Mouse (Mus musculus) midbrain, embryonic 16.5 days (tissue): Measurements from ENCODE around the gene Coasy. TPM values are rescaled to one million over a fixed set of nuclear protein-coding genes. Genes with fewer than 3 reads are reported as not detected.
A peak's percentile ranks its signal among the peaks of the same experiment; 100 is the strongest.

Source experiments
- ATAC-seq: fragments of 200-750 bp; cut with Nextera tagmentation; 2 replicates; pipeline ENCODE4 v1.8.0; 2017; ENCODE audit warnings: moderate TSS enrichment
- H3K27ac ChIP-seq: fragments of 300-500 bp; sonication (generic); 2 replicates; pipeline ENCODE4 v1.5.1; 2014; ENCODE audit warnings: mild to moderate bottlenecking, low read length, mixed read lengths
- H3K27me3 ChIP-seq: fragments of 300-500 bp; sonication (generic); 2 replicates; pipeline ENCODE4 v1.6.1; 2014; ENCODE audit warnings: low read depth, low read length, mixed read lengths; ENCODE audit not compliant: control insufficient read depth, insufficient read depth
- H3K36me3 ChIP-seq: fragments of 300-500 bp; sonication (generic); 2 replicates; pipeline ENCODE4 v1.6.1; 2014; ENCODE audit warnings: mild to moderate bottlenecking, low read length, moderate library complexity, mixed read lengths; ENCODE audit not compliant: control insufficient read depth, insufficient read depth
- H3K4me1 ChIP-seq: fragments of 300-500 bp; sonication (generic); 2 replicates; pipeline ENCODE4 v1.6.1; 2014; ENCODE audit warnings: mild to moderate bottlenecking, low read length, mixed read lengths; ENCODE audit not compliant: control insufficient read depth, insufficient read depth
- H3K4me2 ChIP-seq: fragments of 300-500 bp; sonication (generic); 2 replicates; pipeline ENCODE4 v1.6.1; 2014; ENCODE audit warnings: mild to moderate bottlenecking, low read length, mixed read lengths
- H3K4me3 ChIP-seq: fragments of 300-500 bp; sonication (generic); 2 replicates; pipeline ENCODE4 v1.5.1; 2014; ENCODE audit warnings: low read depth, mild to moderate bottlenecking, low read length, moderate library complexity, mixed read lengths
- H3K9ac ChIP-seq: fragments of 300-500 bp; sonication (generic); 2 replicates; pipeline ENCODE4 v1.6.1; 2014; ENCODE audit warnings: low read depth, low read length, mixed read lengths
- H3K9me3 ChIP-seq: fragments of 300-500 bp; sonication (generic); replicated peaks from 2 replicates; pipeline ENCODE4 v1.6.1; 2014; ENCODE audit warnings: mild to moderate bottlenecking, low read length, mixed read lengths; ENCODE audit not compliant: control insufficient read depth, poor library complexity, severe bottlenecking
- WGBS: fragments of 180-500 bp; shearing (Covaris S2); extraction: QIAGEN DNeasy Blood & Tissue Kit; methylation state at CpG from one replicate; pipeline ENCODE4 v1.1.7; 2014; 5-methylcytosine and 5-hydroxymethylcytosine counted together
- polyA plus RNA-seq: library from polyadenylated mRNA; unstranded; fragments of >200 nt; fragmentation: Nextera tagmentation; extraction: Ambion mirVana; gene quantifications from 2 replicates; pipeline ENCODE4 v1.2.1, GENCODE M21; 2015

Coasy gene
- polyA plus RNA-seq, 1 experiment from 2014 or later, result 43.5 TPM

DNA sequence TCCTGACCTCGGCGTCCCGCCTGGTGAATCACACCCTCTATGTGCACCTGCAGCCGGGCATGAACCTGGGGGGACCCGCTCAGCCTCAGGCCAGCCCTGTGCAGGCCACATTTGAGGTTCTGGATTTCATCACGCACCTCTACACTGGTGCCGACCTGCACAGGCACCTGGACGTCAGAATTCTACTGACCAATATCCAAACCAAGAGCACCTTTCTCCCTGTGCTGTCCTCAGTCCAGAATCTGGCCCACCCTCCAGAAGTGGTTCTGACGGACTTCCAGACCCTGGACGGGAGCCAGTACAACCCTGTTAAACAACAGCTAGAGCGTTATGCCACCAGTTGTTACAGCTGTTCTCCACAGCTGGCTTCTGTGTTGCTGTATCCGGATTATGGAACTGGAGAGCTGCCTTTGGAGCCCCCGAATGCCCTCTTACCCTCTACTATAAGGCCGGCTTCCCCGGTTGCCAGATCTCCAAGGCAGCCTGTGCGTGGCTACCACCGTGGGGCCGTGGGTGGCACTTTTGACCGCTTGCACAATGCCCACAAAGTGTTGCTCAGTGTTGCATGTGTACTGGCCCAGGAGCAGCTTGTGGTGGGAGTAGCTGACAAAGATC is 825 bp downstream of the Coasy start:
- Histone ChIP-seq H3K9me3 (no peaks in the 10 kb centered on the region), H3K4me3 (peak overlapping the region; percentile 84), H3K27ac (peak overlapping the region; percentile 93), H3K27me3 (peaks cover 28% of the 10 kb centered on the region), H3K36me3 (0 out of 2 replicates have a peak, but pooled peaks cover 4% of the 10 kb centered on the region), H3K4me1 (peaks cover 27% of the 10 kb centered on the region), H3K9ac (peak overlapping the region; percentile 93), H3K4me2 (peak overlapping the region; percentile 90)
- no peak; the same call in none of the 2 replicates for ATAC-seq
- 32% methylated on average over 19 of the region's 19 CpGs for WGBS

DNA sequence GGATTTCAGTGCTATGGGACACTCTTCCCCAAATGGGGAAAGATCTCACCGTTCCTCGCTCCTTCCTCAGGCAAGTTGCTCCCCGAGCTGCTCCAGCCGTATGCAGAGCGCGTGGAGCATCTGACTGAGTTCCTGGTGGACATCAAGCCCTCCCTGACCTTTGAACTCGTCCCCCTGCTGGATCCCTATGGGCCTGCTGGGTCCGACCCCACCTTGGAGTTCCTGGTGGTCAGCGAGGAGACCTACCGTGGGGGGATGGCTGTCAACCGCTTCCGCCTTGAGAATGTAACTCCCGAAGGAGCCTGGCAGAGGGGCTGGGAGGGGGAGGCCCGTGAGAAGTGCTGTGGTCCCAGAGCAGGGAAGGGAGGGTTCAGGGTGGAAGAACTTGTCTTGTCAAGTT is 1.9 kb downstream of the Coasy start:
- peaks cover 18% of the 10 kb centered on the region for H3K27me3 ChIP-seq
- no peak overlapping the region for H3K4me3 ChIP-seq
- H3K9me3 ChIP-seq, result no peaks in the 10 kb centered on the region
- no peak overlapping the region for H3K9ac ChIP-seq
- peaks cover 32% of the 10 kb centered on the region for H3K4me1 ChIP-seq
- peaks cover 6% of the 10 kb centered on the region; the same call in 1 of the 2 replicates for H3K36me3 ChIP-seq
- ATAC-seq, result no peak
- no peak overlapping the region for H3K27ac ChIP-seq
- H3K4me2 ChIP-seq, result no peak overlapping the region
- 91% methylated on average over 14 of the region's 14 CpGs for WGBS

DNA sequence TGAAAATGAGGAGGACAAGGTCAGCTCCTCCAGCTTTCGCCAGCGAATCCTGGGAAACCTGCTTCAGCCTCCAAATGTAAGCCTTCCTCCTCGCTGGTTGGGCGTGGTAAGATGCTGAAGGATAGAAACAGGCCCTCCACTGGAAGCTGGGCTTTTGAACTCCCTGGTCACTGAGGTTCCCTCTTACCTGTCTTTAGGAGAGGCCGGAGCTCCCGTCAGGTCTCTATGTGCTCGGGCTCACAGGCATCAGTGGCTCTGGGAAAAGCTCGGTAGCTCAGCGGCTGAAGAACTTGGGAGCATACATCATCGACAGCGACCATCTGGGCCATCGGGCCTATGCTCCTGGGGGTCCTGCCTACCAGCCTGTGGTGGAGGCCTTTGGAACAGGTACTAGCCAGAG is 2.4 kb downstream of the Coasy start:
- ATAC-seq, result no peak
- 97% methylated on average over 12 of the region's 12 CpGs for WGBS
- no peak overlapping the region for H3K4me2 ChIP-seq
- peaks cover 12% of the 10 kb centered on the region for H3K27me3 ChIP-seq
- H3K4me1 ChIP-seq, result peaks cover 32% of the 10 kb centered on the region
- no peak overlapping the region for H3K9ac ChIP-seq
- H3K4me3 ChIP-seq, result no peak overlapping the region
- H3K9me3 ChIP-seq, result no peaks in the 10 kb centered on the region
- H3K36me3 ChIP-seq, result peaks cover 12% of the 10 kb centered on the region; the same call in 1 of the 2 replicates
- no peak overlapping the region for H3K27ac ChIP-seq

DNA sequence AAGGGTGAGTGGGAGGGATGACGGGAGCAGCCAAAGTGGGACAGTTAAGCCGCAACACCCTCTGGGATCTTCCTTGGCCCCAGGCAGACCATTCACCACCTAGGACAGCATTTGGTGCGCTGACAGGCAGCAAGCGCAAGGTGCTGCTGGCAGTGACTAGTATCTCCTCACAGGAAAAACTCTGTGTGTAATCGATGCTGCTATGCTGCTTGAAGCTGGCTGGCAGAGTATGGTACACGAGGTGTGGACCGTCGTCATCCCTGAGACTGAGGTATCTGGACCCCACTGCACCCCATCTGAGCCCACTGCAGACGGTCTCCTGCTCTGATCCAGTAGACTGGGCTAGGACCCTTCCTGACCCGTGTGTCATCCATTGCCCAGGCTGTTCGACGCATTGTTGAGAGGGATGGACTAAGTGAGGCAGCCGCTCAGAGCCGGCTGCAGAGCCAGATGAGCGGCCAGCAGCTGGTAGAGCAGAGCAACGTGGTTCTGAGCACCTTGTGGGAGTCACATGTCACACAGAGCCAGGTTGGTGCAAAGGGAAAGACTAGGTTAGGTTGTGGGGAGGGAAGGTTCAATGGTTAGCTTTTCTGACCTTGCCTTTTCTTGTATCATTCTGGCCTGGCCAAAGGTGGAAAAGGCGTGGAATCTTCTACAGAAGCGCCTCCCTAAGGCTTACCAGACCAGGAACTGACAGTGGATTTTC is 3.4 kb downstream of the Coasy start:
- no peak overlapping the region for H3K4me2 ChIP-seq
- 94% methylated on average over 18 of the region's 18 CpGs for WGBS
- ATAC-seq, result no peak
- no peak overlapping the region; the same call in 1 of the 2 replicates for H3K27ac ChIP-seq
- peaks cover 32% of the 10 kb centered on the region for H3K4me1 ChIP-seq
- no peaks in the 10 kb centered on the region for H3K9me3 ChIP-seq
- H3K9ac ChIP-seq, result peak overlapping the region; percentile 47; the same call in 1 of the 2 replicates
- H3K4me3 ChIP-seq, result no peak overlapping the region
- H3K27me3 ChIP-seq, result peaks cover 3% of the 10 kb centered on the region
- H3K36me3 ChIP-seq, result peaks cover 18% of the 10 kb centered on the region

DNA sequence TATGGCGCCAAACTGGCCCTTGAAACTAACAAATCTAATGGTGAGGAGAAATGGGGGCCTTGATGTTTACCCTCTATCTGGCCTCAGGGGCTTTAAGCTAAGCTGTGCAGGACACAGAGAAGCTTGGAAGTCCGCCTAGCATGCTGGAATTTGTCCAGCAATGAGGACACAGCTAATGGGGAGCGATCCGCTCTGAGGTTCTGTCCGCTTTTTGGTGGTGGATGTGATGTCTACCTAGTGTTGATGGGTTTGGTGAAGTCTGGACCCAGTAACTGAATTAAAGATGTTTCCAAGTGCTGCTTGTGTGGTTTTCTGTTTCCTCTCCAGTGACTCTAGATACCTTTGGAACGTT is 3.9 kb downstream of the Coasy start:
- Histone ChIP-seq H3K4me3 (peak overlapping the region; percentile 86), H3K27ac (peak overlapping the region; percentile 80), H3K4me1 (peaks cover 32% of the 10 kb centered on the region), H3K36me3 (peaks cover 21% of the 10 kb centered on the region), H3K4me2 (peak overlapping the region; percentile 99), H3K9me3 (no peaks in the 10 kb centered on the region), H3K9ac (peak overlapping the region; percentile 47), H3K27me3 (no peaks in the 10 kb centered on the region)
- ATAC-seq, result no peak
- 80% methylated on average over 6 of the region's 6 CpGs for WGBS

DNA sequence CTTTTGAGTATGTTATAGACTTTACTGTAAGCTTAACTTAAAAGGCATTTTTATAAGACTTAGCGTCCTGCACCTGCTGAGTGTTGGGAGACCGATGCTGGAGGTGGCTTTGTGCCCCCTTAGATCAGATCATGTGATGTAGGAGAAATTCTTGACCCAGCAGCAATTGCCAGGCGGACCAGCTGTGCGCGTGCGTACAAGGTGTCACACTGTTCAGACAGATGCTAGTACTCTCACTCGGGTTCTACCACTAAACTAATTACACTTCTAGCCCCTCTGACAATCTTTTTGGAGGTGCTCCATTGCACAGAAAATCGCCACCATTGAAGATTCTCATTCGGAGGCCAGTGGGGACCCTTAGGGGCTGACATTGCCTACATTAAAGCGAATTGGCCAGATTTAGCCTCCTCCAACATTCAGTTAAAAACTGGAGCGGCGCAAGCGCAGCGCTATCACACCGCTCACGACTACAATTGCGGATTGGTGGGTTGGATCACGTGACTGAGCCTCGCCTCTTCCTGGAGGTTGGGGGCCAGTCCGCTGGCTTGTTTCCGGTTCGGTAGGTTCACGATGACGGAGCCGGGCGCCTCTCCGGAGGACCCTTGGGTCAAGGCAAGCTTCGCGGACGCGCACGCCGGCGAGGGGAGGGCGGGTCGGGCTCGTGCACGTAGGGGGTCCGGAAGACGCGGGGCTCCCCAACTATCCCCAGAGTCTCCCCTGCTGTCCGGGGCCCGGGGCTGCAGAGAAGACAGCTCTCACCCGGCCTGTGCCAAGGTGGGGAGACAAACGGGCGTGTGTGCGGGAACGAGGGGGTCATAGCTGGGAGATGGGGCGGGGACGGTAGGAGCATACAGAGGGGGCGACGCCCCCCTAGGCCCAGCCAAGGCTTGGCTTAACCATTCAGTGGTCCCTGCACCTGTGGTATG is 4.7 kb downstream of the Coasy start, which contains the start of gene Mlx:
Mlx (plus strand) TSS at position 522 of the 926 bp plus-strand sequence.
- peak; percentile 83 for ATAC-seq
- Histone ChIP-seq H3K4me1 (peaks cover 32% of the 10 kb centered on the region), H3K27me3 (no peaks in the 10 kb centered on the region), H3K4me3 (peak within 1 kb of the TSS; percentile 86), H3K9ac (peak within 1 kb of the TSS; percentile 94), H3K4me2 (peak within 1 kb of the TSS; percentile 99), H3K27ac (peak within 1 kb of the TSS; percentile 80), H3K9me3 (no peaks in the 10 kb centered on the region), H3K36me3 (peaks cover 29% of the 10 kb centered on the region)
- 1% methylated on average over 51 of the region's 52 CpGs for WGBS

DNA sequence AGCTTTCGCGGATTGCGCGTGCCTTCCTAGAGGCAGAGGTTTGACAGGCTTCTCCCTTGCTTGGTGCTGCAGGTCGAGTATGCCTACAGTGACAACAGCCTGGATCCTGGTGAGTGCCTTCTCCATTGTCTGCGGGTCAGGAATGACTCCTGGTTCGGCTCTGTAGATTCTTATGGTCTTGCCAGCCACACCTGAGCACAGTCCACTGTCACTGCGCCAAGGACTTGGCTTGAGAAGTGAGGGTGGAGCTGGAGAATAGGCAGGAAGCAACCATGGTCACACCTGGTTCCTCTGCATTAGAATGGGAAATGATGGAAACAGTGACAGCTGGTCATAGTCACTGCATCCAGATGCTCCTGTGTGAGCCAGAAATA is 5.3 kb downstream of the Coasy start:
- Histone ChIP-seq H3K9me3 (no peaks in the 10 kb centered on the region), H3K36me3 (peaks cover 35% of the 10 kb centered on the region), H3K4me3 (peak overlapping the region; percentile 86), H3K4me2 (peak overlapping the region; percentile 99), H3K4me1 (peaks cover 32% of the 10 kb centered on the region), H3K27ac (peak overlapping the region; percentile 80), H3K9ac (peak overlapping the region; percentile 94), H3K27me3 (no peaks in the 10 kb centered on the region)
- ATAC-seq, result no peak
- 6% methylated on average over 8 of the region's 8 CpGs for WGBS

DNA sequence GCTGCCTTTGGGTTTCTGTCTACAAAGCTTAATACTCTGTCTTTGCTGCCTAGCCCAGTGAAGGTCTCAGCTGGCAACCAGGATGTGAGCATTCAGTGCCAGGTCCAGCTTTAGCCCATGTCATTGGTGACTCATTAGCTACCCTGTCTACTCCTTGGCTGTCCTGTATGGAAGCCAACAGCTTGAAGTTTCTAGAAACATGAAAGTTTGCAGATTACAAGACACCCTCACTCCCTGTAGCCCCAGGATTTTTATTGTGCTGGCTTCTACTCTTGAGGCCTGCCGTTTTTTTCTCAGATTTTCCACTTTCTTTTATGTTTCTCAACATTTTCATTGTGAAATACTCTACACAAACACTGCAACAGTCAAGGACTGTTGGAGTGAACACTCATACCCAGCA is 7.6 kb downstream of the Coasy start:
- Histone ChIP-seq H3K27me3 (no peaks in the 10 kb centered on the region), H3K27ac (no peak overlapping the region), H3K4me1 (peaks cover 33% of the 10 kb centered on the region), H3K9ac (no peak overlapping the region), H3K36me3 (peaks cover 40% of the 10 kb centered on the region), H3K4me2 (no peak overlapping the region), H3K9me3 (no peaks in the 10 kb centered on the region), H3K4me3 (no peak overlapping the region)
- ATAC-seq, result no peak
- WGBS, result 97% methylated on average over 1 of the region's 1 CpGs
